Mouse (Mus musculus) heart, embryonic 10.5 days (tissue): Measurements from ENCODE around the gene Rgs21. TPM values are rescaled to one million over a fixed set of nuclear protein-coding genes. Genes with fewer than 3 reads are reported as not detected.

Experiments
- DNase-seq: peaks from one replicate; pipeline ENCODE4 v3.0.0-alpha.2; 2017; ENCODE audit warnings: low spot score
- H3K27ac ChIP-seq: fragments of 300-500 bp; sonication (generic); 2 replicates; pipeline ENCODE4 v1.5.1; 2016; ENCODE audit warnings: mild to moderate bottlenecking
- H3K27me3 ChIP-seq: fragments of 300-500 bp; sonication (generic); 2 replicates; pipeline ENCODE4 v1.6.1; 2016; ENCODE audit warnings: mild to moderate bottlenecking; ENCODE audit not compliant: poor library complexity, insufficient read depth, severe bottlenecking
- H3K36me3 ChIP-seq: fragments of 300-500 bp; sonication (generic); 2 replicates; pipeline ENCODE4 v1.6.1; 2016; ENCODE audit warnings: mild to moderate bottlenecking, moderate library complexity
- H3K4me1 ChIP-seq: fragments of 300-500 bp; sonication (generic); 2 replicates; pipeline ENCODE4 v1.6.1; 2016; ENCODE audit warnings: mild to moderate bottlenecking
- H3K4me3 ChIP-seq: fragments of 300-500 bp; sonication (generic); 2 replicates; pipeline ENCODE4 v1.5.1; 2016; ENCODE audit warnings: mild to moderate bottlenecking, moderate library complexity
- H3K9me3 ChIP-seq: fragments of 300-500 bp; sonication (generic); 2 replicates; pipeline ENCODE4 v1.6.1; 2016; ENCODE audit warnings: mild to moderate bottlenecking, moderate library complexity
- WGBS: fragments of 180-500 bp; shearing (Covaris S2); methylation state at CpG from one replicate; pipeline ENCODE4 v1.1.7; 2016; 5-methylcytosine and 5-hydroxymethylcytosine counted together
- polyA plus RNA-seq: library from polyadenylated mRNA; unstranded; fragments of >200 nt; fragmentation: Nextera tagmentation; extraction: Ambion mirVana; gene quantifications from 2 replicates; pipeline ENCODE4 v1.2.1, GENCODE M21; 2016

Gene Rgs21
- polyA plus RNA-seq, 1 experiment from 2014 or later = not detected

DNA sequence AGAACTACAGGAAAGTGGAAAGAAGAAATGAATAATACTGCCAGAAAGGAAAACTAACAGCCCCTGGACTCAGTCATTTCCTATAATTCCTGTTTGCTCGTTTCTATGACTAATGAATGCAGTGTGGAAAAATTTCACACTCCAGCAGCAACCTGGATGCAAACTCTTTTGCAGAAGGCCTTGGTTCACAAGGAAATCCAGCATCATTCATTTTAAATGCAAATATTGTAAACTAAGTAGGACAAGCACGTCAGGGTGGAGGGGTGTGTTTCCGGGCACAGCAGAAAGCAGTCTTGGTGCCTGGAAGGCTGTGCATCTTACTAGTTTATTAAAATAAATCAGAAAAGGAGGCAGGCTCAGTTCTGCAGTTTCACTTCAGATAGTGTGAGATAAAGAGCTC is 69.4 kb downstream of the Rgs21 start:
- H3K27ac ChIP-seq = no peak overlapping the region
- no peak for DNase-seq
- no peak overlapping the region for H3K4me3 ChIP-seq
- no peaks in the 10 kb centered on the region for H3K9me3 ChIP-seq
- WGBS = 59% methylated on average over 3 of the region's 3 CpGs
- H3K36me3 ChIP-seq = no peaks in the 10 kb centered on the region
- no peaks in the 10 kb centered on the region for H3K4me1 ChIP-seq
- no peaks in the 10 kb centered on the region for H3K27me3 ChIP-seq

DNA sequence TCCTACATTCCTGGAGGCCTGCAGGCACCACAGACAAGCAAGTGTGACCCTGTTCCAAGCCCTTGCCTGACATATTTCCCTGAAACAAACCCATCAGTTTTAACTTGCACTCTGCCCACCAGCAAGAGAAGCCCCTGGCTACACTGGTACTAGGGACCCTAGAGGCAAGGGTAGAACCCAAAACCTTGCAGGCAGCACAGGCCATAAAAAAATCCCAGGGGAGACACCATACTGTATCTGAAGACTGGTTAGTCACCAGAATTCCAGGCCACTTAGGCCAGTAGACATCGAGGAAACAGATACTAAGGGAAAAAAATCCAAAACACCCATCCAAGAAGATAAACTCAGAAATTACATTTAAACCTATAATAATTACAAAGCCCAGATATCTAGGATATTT is 74.1 kb downstream of the Rgs21 start:
- H3K27ac ChIP-seq = no peak overlapping the region
- no peak for DNase-seq
- H3K4me3 ChIP-seq = no peak overlapping the region
- WGBS = 76% methylated on average over 1 of the region's 1 CpGs
- no peaks in the 10 kb centered on the region for H3K36me3 ChIP-seq
- no peaks in the 10 kb centered on the region for H3K27me3 ChIP-seq
- H3K4me1 ChIP-seq = no peaks in the 10 kb centered on the region
- H3K9me3 ChIP-seq = no peaks in the 10 kb centered on the region

DNA sequence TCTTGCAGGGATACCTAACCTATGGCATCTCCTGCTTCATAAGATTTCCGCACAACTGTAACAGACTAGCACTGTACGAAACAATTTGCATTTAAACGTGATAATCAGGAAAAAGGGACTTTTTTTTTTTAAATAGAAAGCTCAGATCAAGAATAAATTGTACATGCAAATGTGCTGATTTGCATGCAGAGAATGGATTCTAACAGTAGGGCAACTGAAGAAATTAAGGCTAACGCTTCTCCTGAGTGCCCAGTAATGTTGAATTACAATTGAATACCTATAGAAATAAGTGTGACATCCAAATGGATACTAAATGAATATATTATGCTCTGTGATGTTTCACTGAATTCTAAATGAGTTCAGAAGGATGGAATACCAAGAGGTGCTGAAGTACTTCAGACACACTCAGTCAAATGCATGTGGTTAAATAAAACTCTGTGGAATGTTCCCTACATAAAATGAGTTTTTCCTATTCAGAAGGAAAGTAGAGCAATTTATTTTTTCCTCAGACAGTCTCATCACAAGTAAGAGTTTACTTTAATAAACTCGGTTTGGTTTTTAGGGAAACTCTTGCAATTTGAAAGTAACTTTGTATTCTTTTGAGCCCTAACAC is 79.1 kb downstream of the Rgs21 start:
- no peaks in the 10 kb centered on the region for H3K36me3 ChIP-seq
- no peak overlapping the region for H3K4me3 ChIP-seq
- WGBS = 84% methylated on average over 5 of the region's 5 CpGs
- no peaks in the 10 kb centered on the region for H3K27me3 ChIP-seq
- DNase-seq = no peak
- no peaks in the 10 kb centered on the region for H3K9me3 ChIP-seq
- H3K27ac ChIP-seq = no peak overlapping the region
- H3K4me1 ChIP-seq = no peaks in the 10 kb centered on the region

Other genes starting within 250 kb of the Rgs21 start
- 1.9 and 3.7 TPM in 2 replicates for gene Rgs18, start 207.8 kb upstream of the Rgs21 start, polyA plus RNA-seq